Mouse (Mus musculus): ENCODE data around the gene Ccdc34.

Gene Ccdc34

GRCm38 (mm10) chr2:110222793-110223192 lies 205.2 kb downstream of the Ccdc34 start:
- no peak for DNase-seq
